Mouse (Mus musculus): ENCODE measurements at regions not wholly inside any gene's neighbourhood (a gene's known extent, or its start where the extent isn't known, plus 50 kb on each side); places are given as distances from the start of the nearest gene placed in this dataset.
A peak's percentile ranks its signal among the peaks of the same experiment; 100 is the strongest.

DNA sequence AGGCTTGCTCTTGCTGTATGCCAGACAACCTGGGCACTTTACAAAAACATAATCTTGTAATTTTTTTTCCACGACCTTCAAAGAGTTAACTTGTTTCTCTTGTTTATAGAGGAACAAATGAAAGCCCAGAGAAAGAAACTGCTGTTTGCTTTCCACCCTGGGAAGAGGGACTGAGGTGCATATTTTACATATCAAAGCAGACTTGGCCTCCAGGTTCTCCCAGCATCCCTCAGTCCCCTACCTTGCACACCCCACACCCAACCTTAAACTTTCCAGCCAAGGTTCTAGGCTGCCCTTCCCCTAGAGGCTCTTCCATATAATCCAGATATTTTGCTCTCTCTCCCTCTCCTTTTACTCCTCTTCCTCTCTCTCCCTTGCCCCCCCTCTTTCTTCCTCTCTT lies 226.0 kb upstream of the Sall1 start:
- Histone ChIP-seq H3K4me1 (ENCODE audit: control insufficient read depth, insufficient read depth, low read length) (no peaks in the 10 kb centered on the region), H3K9me3 (replicated peaks; ENCODE audit: control insufficient read depth, low read length) (no peaks in the 10 kb centered on the region), H3K9ac (replicated peaks; ENCODE audit: low read length) (no peak overlapping the region), H3K4me3 (ENCODE audit: low read depth, low read length) (no peak overlapping the region), H3K4me2 (ENCODE audit: low read depth, low read length) (no peak overlapping the region), H3K27me3 (ENCODE audit: control insufficient read depth, insufficient read depth, low read length) (peaks cover 3% of the 10 kb centered on the region; the same call in 1 of the 2 replicates), H3K36me3 (replicated peaks; ENCODE audit: control insufficient read depth, insufficient read depth, low read depth, low read length) (no peaks in the 10 kb centered on the region), H3K27ac (replicated peaks; ENCODE audit: low read depth, low read length) (no peak overlapping the region)
- DNase-seq (ENCODE audit: low spot score) (no peak), ATAC-seq (replicated peaks; ENCODE audit: insufficient number of reproducible peaks, low FRiP score, low TSS enrichment, low read depth) (no peak)
- WGBS = 20% methylated on average over 1 of the region's 1 CpGs

DNA sequence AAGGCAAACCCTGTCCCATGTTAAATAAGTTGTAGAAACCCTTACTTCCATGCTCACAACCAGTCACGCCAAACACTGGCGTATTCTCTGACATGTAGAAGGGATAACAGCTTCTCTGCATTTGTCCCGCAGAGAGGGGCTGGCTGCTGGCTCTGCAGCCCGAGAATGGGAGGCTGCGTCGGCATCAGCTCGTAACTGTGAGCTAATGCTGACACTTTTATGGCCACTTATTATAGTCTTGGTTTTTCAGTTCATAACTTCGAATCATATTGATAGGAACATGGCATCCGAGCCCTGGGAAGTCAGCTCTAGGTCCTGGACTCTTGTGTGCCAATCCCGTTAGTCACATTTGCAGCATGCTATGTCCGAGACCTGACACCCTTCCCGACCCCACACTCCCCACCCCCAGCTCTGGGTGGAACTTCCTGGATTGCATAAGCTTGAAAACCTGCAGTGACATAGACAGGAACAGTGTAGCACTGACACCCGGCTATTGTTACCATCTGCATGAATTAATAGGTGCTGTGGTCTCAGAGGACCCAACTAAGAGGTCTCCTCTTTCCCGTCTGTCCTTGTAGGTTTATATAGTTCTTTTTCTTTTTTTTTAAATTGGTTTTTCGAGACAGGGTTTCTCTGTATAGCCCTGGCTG lies 217.3 kb upstream of the Sall1 start:
- H3K9ac ChIP-seq (replicated peaks; ENCODE audit: low read length) = no peak overlapping the region
- DNase-seq (ENCODE audit: low spot score) (no peak), ATAC-seq (replicated peaks; ENCODE audit: insufficient number of reproducible peaks, low FRiP score, low TSS enrichment, low read depth) (no peak)
- WGBS = 81% methylated on average over 15 of the region's 15 CpGs
- H3K4me1 ChIP-seq (ENCODE audit: control insufficient read depth, insufficient read depth, low read length) = no peaks in the 10 kb centered on the region
- H3K36me3 ChIP-seq (replicated peaks; ENCODE audit: control insufficient read depth, insufficient read depth, low read depth, low read length) = no peaks in the 10 kb centered on the region
- no peak overlapping the region for H3K4me2 ChIP-seq (ENCODE audit: low read depth, low read length)
- no peaks in the 10 kb centered on the region for H3K9me3 ChIP-seq (replicated peaks; ENCODE audit: control insufficient read depth, low read length)
- no peak overlapping the region for H3K27ac ChIP-seq (replicated peaks; ENCODE audit: low read depth, low read length)
- no peaks in the 10 kb centered on the region for H3K27me3 ChIP-seq (ENCODE audit: control insufficient read depth, insufficient read depth, low read length)
- H3K4me3 ChIP-seq (ENCODE audit: low read depth, low read length) = no peak overlapping the region

DNA sequence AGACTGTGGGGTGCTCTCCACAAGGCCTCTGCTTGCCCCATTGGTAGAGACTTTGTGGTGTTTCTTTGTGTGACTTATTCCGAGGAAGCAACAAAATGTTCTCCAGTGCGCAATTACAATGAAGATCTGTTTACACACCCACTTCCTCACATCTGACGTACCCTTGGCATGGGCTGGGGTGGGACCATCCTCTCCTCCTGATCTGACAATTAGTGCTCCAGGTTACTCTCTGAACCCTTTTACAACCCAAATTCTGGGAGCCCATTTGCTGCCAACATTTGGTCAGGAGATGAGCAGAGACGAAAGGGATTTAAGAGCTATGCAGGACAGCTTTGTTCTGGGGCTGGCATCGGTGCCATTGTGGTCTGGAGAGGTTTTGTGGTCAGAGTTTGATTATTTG lies 215.9 kb upstream of the Sall1 start:
- Histone ChIP-seq H3K36me3 (replicated peaks; ENCODE audit: control insufficient read depth, insufficient read depth, low read depth, low read length) (no peaks in the 10 kb centered on the region), H3K27ac (replicated peaks; ENCODE audit: low read depth, low read length) (no peak overlapping the region)
- 83% methylated on average over 5 of the region's 5 CpGs for WGBS

DNA sequence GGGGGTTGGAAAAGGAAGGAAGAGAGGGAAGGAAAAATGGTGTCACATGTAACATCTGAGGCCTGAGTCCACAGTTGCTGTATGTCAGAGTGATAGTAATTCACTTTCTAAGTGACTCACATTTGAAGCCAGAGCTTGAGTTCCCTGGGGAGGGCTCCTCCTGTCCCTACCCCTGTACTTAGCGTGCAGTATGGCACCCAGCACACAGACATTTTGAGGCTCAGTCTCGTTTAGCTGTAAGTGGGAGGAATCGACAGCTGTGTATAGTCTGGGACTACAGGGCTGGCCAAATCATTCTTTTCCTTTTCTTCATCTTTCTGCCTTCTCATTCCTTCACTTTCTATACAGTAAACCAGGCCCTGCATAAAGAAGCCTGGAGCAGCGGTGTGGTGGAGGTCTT lies 202.4 kb upstream of the Sall1 start:
- Histone ChIP-seq H3K36me3 (replicated peaks; ENCODE audit: control insufficient read depth, insufficient read depth, low read depth, low read length) (no peaks in the 10 kb centered on the region), H3K9me3 (replicated peaks; ENCODE audit: control insufficient read depth, low read length) (no peaks in the 10 kb centered on the region), H3K27me3 (ENCODE audit: control insufficient read depth, insufficient read depth, low read length) (no peaks in the 10 kb centered on the region), H3K4me3 (ENCODE audit: low read depth, low read length) (no peak overlapping the region), H3K9ac (replicated peaks; ENCODE audit: low read length) (no peak overlapping the region), H3K4me2 (ENCODE audit: low read depth, low read length) (no peak overlapping the region), H3K27ac (replicated peaks; ENCODE audit: low read depth, low read length) (no peak overlapping the region), H3K4me1 (ENCODE audit: control insufficient read depth, insufficient read depth, low read length) (no peaks in the 10 kb centered on the region)
- DNase-seq (ENCODE audit: low spot score) (no peak), ATAC-seq (replicated peaks; ENCODE audit: insufficient number of reproducible peaks, low FRiP score, low TSS enrichment, low read depth) (no peak)
- WGBS = 70% methylated on average over 4 of the region's 4 CpGs

More for the DNA sequence above, 215.9 kb upstream of the Sall1 start:
- Histone ChIP-seq H3K4me1 (ENCODE audit: control insufficient read depth, insufficient read depth, low read length) (no peaks in the 10 kb centered on the region), H3K27me3 (ENCODE audit: control insufficient read depth, insufficient read depth, low read length) (no peaks in the 10 kb centered on the region), H3K9me3 (replicated peaks; ENCODE audit: control insufficient read depth, low read length) (no peaks in the 10 kb centered on the region), H3K9ac (replicated peaks; ENCODE audit: low read length) (no peak overlapping the region), H3K4me2 (ENCODE audit: low read depth, low read length) (no peak overlapping the region), H3K4me3 (ENCODE audit: low read depth, low read length) (no peak overlapping the region)
- no peak for DNase-seq (ENCODE audit: low spot score)
- no peak for ATAC-seq (replicated peaks; ENCODE audit: insufficient number of reproducible peaks, low FRiP score, low TSS enrichment, low read depth)

DNA sequence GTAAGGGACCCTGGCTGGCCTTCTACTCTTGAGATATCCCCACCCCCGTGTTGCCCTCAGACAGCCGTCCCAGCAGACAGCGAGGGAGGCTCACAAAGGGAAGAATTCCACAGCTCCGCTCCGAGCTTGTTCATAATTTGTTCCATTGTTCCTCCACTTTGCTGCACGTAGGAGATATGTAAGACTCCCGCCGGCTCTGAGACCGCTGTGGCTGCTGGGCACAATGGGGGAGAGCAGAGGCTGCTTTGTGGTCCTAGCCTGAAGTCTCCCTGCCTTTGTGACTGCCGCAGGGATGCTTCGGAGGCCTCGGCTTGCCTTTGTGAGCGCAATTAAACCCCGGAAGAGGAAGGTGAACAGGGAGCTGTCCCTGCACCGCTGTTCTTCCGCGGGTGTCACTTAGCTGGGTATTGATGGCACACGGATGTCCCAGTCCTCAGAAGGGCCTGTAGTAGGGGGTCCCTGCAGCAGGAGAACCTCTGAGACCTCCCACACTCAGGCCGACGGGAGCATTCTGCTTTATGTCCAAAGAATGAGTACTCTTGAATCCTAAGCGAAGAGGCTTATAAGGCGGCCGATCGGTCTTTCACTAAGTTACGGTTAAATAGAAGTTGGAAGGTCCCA lies 201.3 kb upstream of the Sall1 start:
- Histone ChIP-seq H3K4me3 (ENCODE audit: low read depth, low read length) (no peak overlapping the region), H3K9ac (replicated peaks; ENCODE audit: low read length) (peak overlapping the region; percentile 52), H3K27me3 (ENCODE audit: control insufficient read depth, insufficient read depth, low read length) (no peaks in the 10 kb centered on the region), H3K9me3 (replicated peaks; ENCODE audit: control insufficient read depth, low read length) (no peaks in the 10 kb centered on the region), H3K36me3 (replicated peaks; ENCODE audit: control insufficient read depth, insufficient read depth, low read depth, low read length) (no peaks in the 10 kb centered on the region), H3K27ac (replicated peaks; ENCODE audit: low read depth, low read length) (no peak overlapping the region), H3K4me1 (ENCODE audit: control insufficient read depth, insufficient read depth, low read length) (no peaks in the 10 kb centered on the region), H3K4me2 (ENCODE audit: low read depth, low read length) (peak overlapping the region; percentile 19; the same call in 1 of the 2 replicates)
- ATAC-seq (replicated peaks; ENCODE audit: insufficient number of reproducible peaks, low FRiP score, low TSS enrichment, low read depth) = peak; percentile 76; the same call in 1 of the 2 replicates
- peak; percentile 56 for DNase-seq (ENCODE audit: low spot score)
- 17% methylated on average over 25 of the region's 25 CpGs for WGBS

DNA sequence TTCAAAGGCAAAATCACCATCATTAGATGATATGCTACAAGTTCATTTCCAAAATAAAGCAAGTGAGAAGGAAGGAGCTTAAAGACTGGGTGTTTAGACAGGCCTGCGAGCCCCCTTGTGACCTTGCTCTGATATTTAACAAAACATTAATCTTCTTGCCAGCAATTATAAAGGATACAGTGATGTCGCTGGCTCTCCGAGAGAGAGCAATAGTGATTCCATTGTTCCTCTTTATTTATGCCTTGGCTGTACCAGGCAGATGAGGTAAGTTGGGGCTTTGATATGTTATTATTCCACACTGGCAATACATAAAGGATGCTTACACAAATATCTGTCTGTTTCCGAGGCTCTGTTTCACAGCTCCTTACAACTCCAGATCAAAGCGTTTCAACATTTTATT lies 197.7 kb upstream of the Sall1 start:
- Histone ChIP-seq H3K36me3 (replicated peaks; ENCODE audit: control insufficient read depth, insufficient read depth, low read depth, low read length) (no peaks in the 10 kb centered on the region), H3K27me3 (ENCODE audit: control insufficient read depth, insufficient read depth, low read length) (no peaks in the 10 kb centered on the region), H3K4me2 (ENCODE audit: low read depth, low read length) (no peak overlapping the region), H3K4me1 (ENCODE audit: control insufficient read depth, insufficient read depth, low read length) (no peaks in the 10 kb centered on the region), H3K9me3 (replicated peaks; ENCODE audit: control insufficient read depth, low read length) (no peaks in the 10 kb centered on the region), H3K27ac (replicated peaks; ENCODE audit: low read depth, low read length) (no peak overlapping the region), H3K9ac (replicated peaks; ENCODE audit: low read length) (no peak overlapping the region), H3K4me3 (ENCODE audit: low read depth, low read length) (no peak overlapping the region)
- DNase-seq (ENCODE audit: low spot score) (no peak), ATAC-seq (replicated peaks; ENCODE audit: insufficient number of reproducible peaks, low FRiP score, low TSS enrichment, low read depth) (no peak)
- WGBS = 44% methylated on average over 5 of the region's 5 CpGs

DNA sequence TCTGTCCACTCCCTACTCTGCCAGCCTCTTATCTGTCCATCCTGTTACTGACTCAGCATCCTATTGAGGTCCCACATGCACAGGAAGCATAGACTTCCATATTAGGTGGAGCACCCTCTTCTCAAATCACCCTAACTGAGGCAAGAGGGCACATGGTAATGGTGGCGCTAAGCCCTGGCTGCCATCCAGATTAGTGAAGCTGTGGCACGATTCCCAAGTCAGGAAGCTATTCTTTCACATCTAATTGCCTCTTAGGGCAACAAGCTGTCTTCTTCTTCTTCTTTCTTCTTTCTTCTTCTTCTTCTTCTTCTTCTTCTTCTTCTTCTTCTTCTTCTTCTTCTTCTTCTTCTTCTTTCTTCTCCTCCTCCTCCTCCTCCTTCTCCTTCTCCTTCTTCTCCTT lies 195.7 kb upstream of the Sall1 start:
- 84% methylated on average over 2 of the region's 2 CpGs for WGBS
- H3K4me1 ChIP-seq (ENCODE audit: control insufficient read depth, insufficient read depth, low read length) = no peaks in the 10 kb centered on the region
- no peak for DNase-seq (ENCODE audit: low spot score)
- H3K4me3 ChIP-seq (ENCODE audit: low read depth, low read length) = no peak overlapping the region
- H3K27me3 ChIP-seq (ENCODE audit: control insufficient read depth, insufficient read depth, low read length) = no peaks in the 10 kb centered on the region
- no peak overlapping the region for H3K4me2 ChIP-seq (ENCODE audit: low read depth, low read length)
- H3K9ac ChIP-seq (replicated peaks; ENCODE audit: low read length) = no peak overlapping the region
- no peak overlapping the region for H3K27ac ChIP-seq (replicated peaks; ENCODE audit: low read depth, low read length)
- ATAC-seq (replicated peaks; ENCODE audit: insufficient number of reproducible peaks, low FRiP score, low TSS enrichment, low read depth) = no peak
- no peaks in the 10 kb centered on the region for H3K36me3 ChIP-seq (replicated peaks; ENCODE audit: control insufficient read depth, insufficient read depth, low read depth, low read length)
- no peaks in the 10 kb centered on the region for H3K9me3 ChIP-seq (replicated peaks; ENCODE audit: control insufficient read depth, low read length)

DNA sequence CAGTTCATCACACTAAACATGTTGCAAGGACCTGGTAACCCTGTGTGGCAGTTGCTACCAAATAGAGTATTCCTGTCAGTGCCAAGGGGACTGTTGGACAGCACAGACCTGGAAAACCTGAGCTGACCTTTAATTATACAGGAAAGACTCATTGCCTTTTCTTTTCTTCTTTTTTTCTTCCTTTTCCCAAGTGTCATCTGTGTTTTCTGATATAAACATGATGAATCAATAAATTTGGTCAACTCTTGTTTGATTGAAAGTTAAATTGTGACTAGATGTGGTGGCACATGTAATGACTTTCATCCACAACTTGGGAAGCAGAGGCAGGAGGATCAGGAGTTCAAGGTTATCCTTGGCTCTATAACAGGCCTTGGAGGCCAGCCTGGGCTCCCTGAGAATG lies 190.1 kb upstream of the Sall1 start:
- ATAC-seq (replicated peaks; ENCODE audit: insufficient number of reproducible peaks, low FRiP score, low TSS enrichment, low read depth) (no peak), DNase-seq (ENCODE audit: low spot score) (no peak)
- H3K9me3 ChIP-seq (replicated peaks; ENCODE audit: control insufficient read depth, low read length) = no peaks in the 10 kb centered on the region
- no peaks in the 10 kb centered on the region for H3K4me1 ChIP-seq (ENCODE audit: control insufficient read depth, insufficient read depth, low read length)
- H3K27ac ChIP-seq (replicated peaks; ENCODE audit: low read depth, low read length) = no peak overlapping the region
- no peak overlapping the region for H3K4me2 ChIP-seq (ENCODE audit: low read depth, low read length)
- H3K9ac ChIP-seq (replicated peaks; ENCODE audit: low read length) = no peak overlapping the region
- H3K36me3 ChIP-seq (replicated peaks; ENCODE audit: control insufficient read depth, insufficient read depth, low read depth, low read length) = no peaks in the 10 kb centered on the region
- H3K27me3 ChIP-seq (ENCODE audit: control insufficient read depth, insufficient read depth, low read length) = no peaks in the 10 kb centered on the region
- no peak overlapping the region for H3K4me3 ChIP-seq (ENCODE audit: low read depth, low read length)
